Mouse (Mus musculus): ENCODE results near the gene Cstad. TPM values are rescaled to one million over a fixed set of nuclear protein-coding genes. Genes with fewer than 3 reads are reported as not detected.
A peak's percentile ranks its signal among the peaks of the same experiment; 100 is the strongest.

The Cstad gene
- polyA plus RNA-seq, 1 experiment: 0.57 TPM

DNA sequence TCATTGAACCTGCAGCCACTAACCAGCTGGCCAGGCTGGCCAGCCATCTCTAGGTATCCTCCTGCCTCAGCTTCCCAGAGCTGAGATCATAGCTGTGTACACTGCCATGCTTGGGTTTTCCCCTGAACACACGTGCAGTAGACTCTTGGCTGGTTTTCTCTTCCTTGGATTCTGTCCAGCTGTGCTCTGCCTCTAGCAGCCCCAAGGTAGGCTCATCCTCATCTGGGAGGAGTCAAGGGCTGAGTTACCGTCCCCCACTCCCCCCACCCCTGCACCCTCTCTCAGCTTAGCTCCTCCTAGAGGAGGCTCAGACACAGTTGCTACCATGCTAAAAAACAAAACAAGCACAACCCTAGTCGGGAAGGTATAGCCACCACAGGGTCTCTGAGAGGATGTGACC is 4.8 kb downstream of the Cstad start:
- peak; percentile 11 for DNase-seq (ENCODE audit: low read depth)
- TF ChIP-seq POLR2A (IDR thresholded peaks at IDR 0.05; ENCODE audit: borderline replicate concordance, extremely low read depth, insufficient read depth, insufficient read length, poor library complexity, severe bottlenecking) (no peak), CTCF (IDR thresholded peaks at IDR 0.05; ENCODE audit: borderline replicate concordance, extremely low read depth, insufficient read depth, insufficient read length) (no peak)

GRCm38 (mm10) chr2:30600291-30600690 is 5.5 kb downstream of the Cstad start:
- TF ChIP-seq POLR2A (IDR thresholded peaks at IDR 0.05; ENCODE audit: borderline replicate concordance, extremely low read depth, insufficient read depth, insufficient read length, poor library complexity, severe bottlenecking): no peak
- TF ChIP-seq CTCF (IDR thresholded peaks at IDR 0.05; ENCODE audit: borderline replicate concordance, extremely low read depth, insufficient read depth, insufficient read length): no peak
- peak; percentile 9 for DNase-seq (ENCODE audit: low read depth)

DNA sequence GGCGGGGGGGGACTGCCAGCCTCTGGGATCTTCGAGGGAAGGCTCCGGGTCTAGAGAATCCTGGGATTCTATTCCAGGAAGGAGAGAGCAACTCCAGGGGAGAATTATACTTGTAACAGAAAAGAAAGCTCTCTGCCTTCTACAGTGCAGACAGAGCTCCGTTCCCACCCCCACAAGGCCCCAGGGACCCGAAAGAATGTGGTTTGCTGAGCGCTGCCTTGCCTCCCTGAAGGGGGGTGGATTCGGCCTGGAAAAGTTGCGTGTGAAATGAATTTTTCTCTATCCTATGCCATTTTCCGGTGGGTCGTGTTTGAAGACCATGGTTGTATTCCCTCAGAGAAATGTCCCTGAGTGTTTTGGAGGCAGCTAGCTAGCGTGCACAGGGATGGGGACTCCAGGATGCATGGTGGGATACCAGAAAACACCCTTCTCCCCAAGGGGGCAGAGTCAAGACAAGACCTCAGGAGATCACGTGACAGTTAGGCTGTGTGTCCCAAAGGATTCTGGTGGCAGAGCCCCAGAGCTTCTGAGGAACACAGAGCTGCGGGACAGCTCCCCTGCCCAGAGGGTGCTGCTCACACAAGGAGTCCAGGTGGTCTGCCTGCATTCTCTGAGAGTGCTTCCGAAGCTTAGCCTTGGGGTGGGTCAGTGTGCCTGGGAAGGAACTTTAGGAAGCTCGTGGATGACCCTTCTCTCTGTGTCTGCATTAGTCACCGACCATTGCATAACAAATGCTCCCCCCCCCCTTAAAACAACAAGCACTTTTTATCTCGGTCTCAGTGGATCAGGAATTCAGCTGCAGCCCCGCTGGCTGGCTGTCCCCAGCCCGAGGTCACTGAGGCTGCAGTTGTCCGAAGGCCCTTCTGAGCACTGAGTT is 6.4 kb downstream of the Cstad start:
- peak; percentile 55 for DNase-seq (ENCODE audit: low read depth)
- TF ChIP-seq CTCF (IDR thresholded peaks at IDR 0.05; ENCODE audit: borderline replicate concordance, extremely low read depth, insufficient read depth, insufficient read length) (no peak), POLR2A (IDR thresholded peaks at IDR 0.05; ENCODE audit: borderline replicate concordance, extremely low read depth, insufficient read depth, insufficient read length, poor library complexity, severe bottlenecking) (no peak)

DNA sequence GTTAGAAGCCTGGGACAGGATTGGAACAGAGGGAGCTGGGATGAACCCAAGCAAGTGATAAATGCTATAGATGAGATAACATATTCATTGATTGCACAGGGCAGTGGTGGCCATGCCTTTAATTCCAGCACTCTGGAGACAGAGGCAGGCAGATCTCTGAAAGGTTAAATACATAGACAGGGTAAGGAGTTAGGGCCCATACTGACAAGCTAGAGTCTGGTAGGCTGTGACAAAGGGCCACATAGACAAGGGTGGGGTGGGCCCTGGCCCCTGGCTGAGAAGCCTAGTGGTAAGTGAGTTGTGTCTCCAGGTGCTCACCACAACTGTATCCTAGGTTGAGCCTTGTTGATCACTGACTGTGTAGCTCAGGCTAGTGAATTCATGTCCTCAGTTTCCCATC is 7.6 kb downstream of the Cstad start:
- TF ChIP-seq CTCF (IDR thresholded peaks at IDR 0.05; ENCODE audit: borderline replicate concordance, extremely low read depth, insufficient read depth, insufficient read length) (no peak), POLR2A (IDR thresholded peaks at IDR 0.05; ENCODE audit: borderline replicate concordance, extremely low read depth, insufficient read depth, insufficient read length, poor library complexity, severe bottlenecking) (no peak)
- DNase-seq (ENCODE audit: low read depth): no peak

GRCm38 (mm10) chr2:30603731-30604130 is 8.9 kb downstream of the Cstad start:
- TF ChIP-seq CTCF (IDR thresholded peaks at IDR 0.05; ENCODE audit: borderline replicate concordance, extremely low read depth, insufficient read depth, insufficient read length): no peak
- no peak for TF ChIP-seq POLR2A (IDR thresholded peaks at IDR 0.05; ENCODE audit: borderline replicate concordance, extremely low read depth, insufficient read depth, insufficient read length, poor library complexity, severe bottlenecking)
- peak; percentile 8 for DNase-seq (ENCODE audit: low read depth)

DNA sequence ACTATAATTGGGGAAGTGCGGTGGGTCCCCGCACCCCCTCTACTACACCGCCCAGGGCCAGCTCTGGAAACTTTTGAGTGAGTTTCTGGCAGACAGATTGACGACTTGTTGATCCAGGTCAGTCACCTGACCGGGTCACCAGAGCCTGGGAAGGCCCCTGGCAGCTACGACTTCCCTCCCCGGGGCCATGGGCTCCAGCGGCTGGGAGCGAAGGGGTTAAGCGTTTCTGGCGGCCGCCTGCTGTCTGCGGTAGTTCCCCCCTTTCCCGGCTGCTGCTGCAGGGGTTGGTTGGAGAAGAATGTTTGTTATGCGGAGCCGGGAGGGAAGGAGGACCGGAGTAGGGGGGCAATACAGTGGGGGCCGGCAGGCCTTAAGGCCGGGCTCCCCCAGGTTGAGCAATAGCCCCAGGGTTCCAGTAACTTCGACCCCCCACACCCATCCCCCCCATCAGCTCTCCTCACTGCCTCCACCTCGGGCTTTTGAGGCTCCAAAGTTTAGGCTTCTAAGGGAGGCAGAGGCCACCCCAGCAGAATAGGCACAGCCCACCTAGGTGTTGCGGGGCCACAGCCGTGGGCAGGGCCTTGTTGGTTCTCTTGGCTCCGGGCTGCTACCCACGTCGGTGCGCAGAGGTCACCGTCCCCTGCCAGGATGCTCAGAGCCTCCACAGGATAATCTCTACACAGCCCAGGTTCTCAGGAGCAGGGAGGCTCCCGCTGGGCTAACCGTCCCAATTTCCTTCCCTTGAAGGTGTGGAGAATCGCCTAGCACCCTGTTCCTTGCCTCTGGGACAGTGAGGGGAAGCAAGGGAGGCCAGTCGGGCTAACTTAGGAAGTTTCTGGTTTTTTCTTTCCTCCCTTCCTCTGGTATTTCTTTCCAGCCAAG is 10.3 kb downstream of the Cstad start:
- TF ChIP-seq POLR2A (IDR thresholded peaks at IDR 0.05; ENCODE audit: borderline replicate concordance, extremely low read depth, insufficient read depth, insufficient read length, poor library complexity, severe bottlenecking): no peak
- TF ChIP-seq CTCF (IDR thresholded peaks at IDR 0.05; ENCODE audit: borderline replicate concordance, extremely low read depth, insufficient read depth, insufficient read length): no peak
- peak; percentile 81 for DNase-seq (ENCODE audit: low read depth)

DNA sequence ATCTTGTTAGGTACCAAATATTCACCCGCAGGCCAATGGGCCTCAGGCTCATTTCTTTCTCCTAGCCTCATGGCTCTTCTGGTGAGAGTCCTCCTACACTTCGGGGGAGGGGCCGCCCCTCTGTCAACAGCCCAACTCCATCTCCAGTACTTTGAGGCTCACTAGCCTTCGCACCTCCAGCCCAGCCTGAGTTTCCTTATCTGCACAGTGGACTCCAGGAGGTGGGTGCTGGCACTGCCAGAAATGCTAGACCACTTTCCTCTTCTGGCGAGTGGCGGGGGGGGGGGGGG is 10.9 kb downstream of the Cstad start:
- DNase-seq (ENCODE audit: low read depth): peak; percentile 29
- TF ChIP-seq CTCF (IDR thresholded peaks at IDR 0.05; ENCODE audit: borderline replicate concordance, extremely low read depth, insufficient read depth, insufficient read length) (no peak), POLR2A (IDR thresholded peaks at IDR 0.05; ENCODE audit: borderline replicate concordance, extremely low read depth, insufficient read depth, insufficient read length, poor library complexity, severe bottlenecking) (no peak)

- DNase-seq (ENCODE audit: low read depth): peak; percentile 92
- TF ChIP-seq POLR2A (IDR thresholded peaks at IDR 0.05; ENCODE audit: borderline replicate concordance, extremely low read depth, insufficient read depth, insufficient read length, poor library complexity, severe bottlenecking) (no peak), CTCF (IDR thresholded peaks at IDR 0.05; ENCODE audit: borderline replicate concordance, extremely low read depth, insufficient read depth, insufficient read length) (no peak)
These were observed 11.8 kb downstream of the Cstad start for GRCm38 (mm10) chr2:30606621-30607052.

DNA sequence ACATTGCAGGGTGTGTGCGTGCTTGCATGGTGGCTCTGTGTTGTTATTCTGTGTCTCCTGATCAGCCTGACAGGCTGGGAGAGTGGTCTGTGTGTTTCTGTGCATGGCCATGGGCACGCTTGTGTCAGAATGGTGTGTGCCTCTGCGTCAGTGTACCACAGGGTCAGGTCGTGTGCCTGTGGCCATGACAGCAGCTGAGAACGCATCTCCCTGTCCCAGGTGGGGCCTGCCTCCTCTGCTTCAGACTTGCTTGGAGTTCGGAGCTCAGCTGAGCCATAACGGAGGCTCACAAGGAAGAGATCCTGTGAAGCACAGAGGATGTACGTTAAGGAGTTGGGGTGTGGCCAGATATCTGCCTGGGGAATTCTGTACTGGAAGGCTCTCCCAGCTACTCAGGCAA is 13.1 kb downstream of the Cstad start:
- TF ChIP-seq CTCF (IDR thresholded peaks at IDR 0.05; ENCODE audit: borderline replicate concordance, extremely low read depth, insufficient read depth, insufficient read length) (no peak), POLR2A (IDR thresholded peaks at IDR 0.05; ENCODE audit: borderline replicate concordance, extremely low read depth, insufficient read depth, insufficient read length, poor library complexity, severe bottlenecking) (no peak)

DNA sequence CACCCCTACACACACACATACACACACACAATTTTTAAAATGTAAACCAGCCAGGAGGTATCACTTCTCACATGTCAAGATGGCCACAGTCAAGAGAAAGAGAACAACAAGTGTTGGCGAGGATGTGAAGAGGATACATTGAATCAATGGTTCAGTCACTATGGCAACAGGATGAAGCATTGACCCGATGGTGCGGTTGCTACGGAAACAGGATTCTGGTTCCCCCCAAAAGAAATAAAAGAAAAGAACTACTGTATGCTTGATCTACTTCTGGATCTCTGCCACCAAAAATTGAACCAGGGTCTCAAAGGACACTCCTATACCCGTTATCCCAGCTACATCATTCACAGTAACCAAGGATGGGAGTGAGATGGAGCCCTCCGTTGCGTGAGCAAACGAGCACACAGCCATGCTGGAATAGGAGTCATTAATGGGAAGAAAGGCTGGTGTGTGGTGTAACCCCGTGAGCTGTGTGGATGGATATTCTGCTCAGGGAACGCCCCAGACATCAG is 13.9 kb downstream of the Cstad start:
- DNase-seq (ENCODE audit: low read depth): peak; percentile 63
- TF ChIP-seq CTCF (IDR thresholded peaks at IDR 0.05; ENCODE audit: borderline replicate concordance, extremely low read depth, insufficient read depth, insufficient read length): no peak
- no peak for TF ChIP-seq POLR2A (IDR thresholded peaks at IDR 0.05; ENCODE audit: borderline replicate concordance, extremely low read depth, insufficient read depth, insufficient read length, poor library complexity, severe bottlenecking)

More for the DNA sequence above, 13.1 kb downstream of the Cstad start:
- DNase-seq (ENCODE audit: low read depth): no peak

DNA sequence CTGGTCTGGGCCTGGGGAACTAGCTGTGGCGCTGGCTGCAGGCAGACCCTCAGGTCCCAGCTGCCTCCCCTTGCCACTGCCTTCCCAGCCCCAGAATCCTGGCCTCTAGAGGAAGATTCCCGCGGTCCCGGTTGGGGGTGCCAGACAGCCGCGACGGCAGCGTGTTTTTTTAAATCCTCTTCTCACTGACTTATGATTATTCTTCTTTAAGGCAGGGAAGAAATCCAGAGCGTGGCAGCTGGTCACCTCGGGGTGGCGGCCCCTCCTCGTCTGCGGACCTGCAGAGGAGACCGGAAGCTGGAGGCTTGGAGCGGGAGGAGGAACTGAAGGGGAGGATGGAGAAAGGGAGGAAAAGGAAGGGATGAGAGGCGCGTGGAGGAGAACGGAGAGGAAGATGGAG is 18.7 kb downstream of the Cstad start:
- TF ChIP-seq CTCF (IDR thresholded peaks at IDR 0.05; ENCODE audit: borderline replicate concordance, extremely low read depth, insufficient read depth, insufficient read length): peak; percentile 56; the same call in 1 of the 2 replicates
- TF ChIP-seq POLR2A (IDR thresholded peaks at IDR 0.05; ENCODE audit: borderline replicate concordance, extremely low read depth, insufficient read depth, insufficient read length, poor library complexity, severe bottlenecking): no peak
- DNase-seq (ENCODE audit: low read depth): peak; percentile 94
